Mouse (Mus musculus) liver, adult 2 months (tissue): ENCODE measurements around the gene Pnp.
"Not testable (repeated sequence)": the region's sequence is repeated elsewhere in the genome, so short reads cannot be mapped to it uniquely, and the experiment has no call there.

Experiments
- CTCF ChIP-seq: fragments of 200-500 bp; IDR thresholded peaks from 2 replicates; pipeline ENCODE4 v1.5.1; 2011; ENCODE audit warnings: low read depth, low read length, control low read depth
- POLR2A ChIP-seq: fragments of 200-500 bp; IDR thresholded peaks from 2 replicates; pipeline ENCODE4 v1.6.1; 2011; ENCODE audit warnings: low read length, control low read depth; ENCODE audit not compliant: insufficient read depth; ENCODE audit errors: extremely low read depth

- TF ChIP-seq POLR2A, CTCF: not testable (repeated sequence)
Measured at GRCm38 (mm10) chr14:50973054-50973453, 42.2 kb downstream of the Pnp start.
